Mouse (Mus musculus): Measurements from ENCODE around the gene Dock1.

Dock1 gene

GRCm38 (mm10) chr7:134670312-134671002 lies at the start of gene Dock1:
TSS of gene Dock1 (plus strand) at chr7:134670654.
- DNase-seq = peak; percentile 44

- DNase-seq = no peak
These were observed 42.5 kb upstream of the Dock1 start for GRCm38 (mm10) chr7:134627906-134628305.

GRCm38 (mm10) chr7:134650246-134650830 lies 20.1 kb upstream of the Dock1 start:
- no peak for DNase-seq

- DNase-seq = no peak
These were observed 19.4 kb upstream of the Dock1 start for GRCm38 (mm10) chr7:134651071-134651470.

GRCm38 (mm10) chr7:134663241-134663640 lies 7.2 kb upstream of the Dock1 start:
- DNase-seq = no peak

GRCm38 (mm10) chr7:134665642-134666282 lies 4.7 kb upstream of the Dock1 start:
- DNase-seq = no peak

GRCm38 (mm10) chr7:134667271-134667702 lies 3.2 kb upstream of the Dock1 start:
- no peak for DNase-seq

GRCm38 (mm10) chr7:134669474-134670311 lies 761 bp upstream of the Dock1 start:
- no peak for DNase-seq

GRCm38 (mm10) chr7:134671003-134671461 lies 578 bp downstream of the Dock1 start:
- peak; percentile 14 for DNase-seq

- DNase-seq = no peak
These were observed 1.0 kb downstream of the Dock1 start for GRCm38 (mm10) chr7:134671467-134671901.

GRCm38 (mm10) chr7:134673135-134673534 lies 2.7 kb downstream of the Dock1 start:
- DNase-seq = no peak

- DNase-seq = no peak
These were observed 3.5 kb downstream of the Dock1 start for GRCm38 (mm10) chr7:134673952-134674351.

GRCm38 (mm10) chr7:134677852-134678251 lies 7.4 kb downstream of the Dock1 start:
- DNase-seq = no peak

- DNase-seq = no peak
These were observed 9.1 kb downstream of the Dock1 start for GRCm38 (mm10) chr7:134679314-134680158.

- no peak for DNase-seq
These were observed 9.7 kb downstream of the Dock1 start for GRCm38 (mm10) chr7:134680161-134680560.

- no peak for DNase-seq
These were observed 11.5 kb downstream of the Dock1 start for GRCm38 (mm10) chr7:134681729-134682527.

- DNase-seq = no peak
These were observed 17.9 kb downstream of the Dock1 start for GRCm38 (mm10) chr7:134688332-134688731.

GRCm38 (mm10) chr7:134690118-134690517 lies 19.7 kb downstream of the Dock1 start:
- DNase-seq = no peak

- no peak for DNase-seq
These were observed 20.4 kb downstream of the Dock1 start for GRCm38 (mm10) chr7:134690806-134691205.

- no peak for DNase-seq
These were observed 22.9 kb downstream of the Dock1 start for GRCm38 (mm10) chr7:134693325-134693724.

- DNase-seq = no peak
These were observed 25.0 kb downstream of the Dock1 start for GRCm38 (mm10) chr7:134695431-134695830.
